Mouse (Mus musculus): ENCODE data around the gene Clca3a1. TPM values are rescaled to one million over a fixed set of nuclear protein-coding genes. Genes with fewer than 3 reads are reported as not detected.
"Not testable (repeated sequence)": the region's sequence is repeated elsewhere in the genome, so short reads cannot be mapped to it uniquely, and the experiment has no call there.

Gene Clca3a1
- 2.6 and 3.4 TPM in 2 replicates for polyA plus RNA-seq (2015; fragmentation: Nextera tagmentation; extraction: Ambion mirVana)

- Histone ChIP-seq H3K27ac (no peak within 1 kb of the TSS; the same call in 1 of the 2 replicates), H3K4me3 (replicated peaks) (no peak within 1 kb of the TSS)
These were observed at the start of gene Clca3a1 for GRCm38 (mm10) chr3:144760592-144761309. TSS of gene Clca3a1 (minus strand) at chr3:144760977.

GRCm38 (mm10) chr3:144808153-144808925 is 47.6 kb upstream of the Clca3a1 start:
- not testable (repeated sequence) for H3K9ac ChIP-seq; H3K27me3 ChIP-seq; H3K4me3 ChIP-seq (replicated peaks); H3K36me3 ChIP-seq; H3K9me3 ChIP-seq (replicated peaks); H3K4me2 ChIP-seq; ATAC-seq (ENCODE audit: low read depth); DNase-seq; H3K27ac ChIP-seq; H3K4me1 ChIP-seq (replicated peaks)
- WGBS (ENCODE audit: insufficient replicate concordance) = 55% methylated on average over 15 of the region's 17 CpGs

More at GRCm38 (mm10) chr3:144760592-144761309, at the start of gene Clca3a1:
- Histone ChIP-seq H3K4me2 (peak within 1 kb of the TSS; percentile 11; the same call in 1 of the 2 replicates), H3K27me3 (no peaks in the 10 kb centered on the region), H3K9me3 (replicated peaks) (no peaks in the 10 kb centered on the region), H3K36me3 (no peaks in the 10 kb centered on the region), H3K9ac (no peak within 1 kb of the TSS), H3K4me1 (replicated peaks) (peaks cover 7% of the 10 kb centered on the region; the same call in 1 of the 2 replicates)
- ATAC-seq (ENCODE audit: low read depth) = peak; percentile 85
- DNase-seq = no peak
- WGBS (ENCODE audit: insufficient replicate concordance) = 55% methylated on average over 10 of the region's 11 CpGs

- not testable (repeated sequence) for H3K9ac ChIP-seq; H3K4me1 ChIP-seq (replicated peaks); H3K9me3 ChIP-seq (replicated peaks); H3K4me3 ChIP-seq (replicated peaks); DNase-seq; H3K36me3 ChIP-seq; ATAC-seq (ENCODE audit: low read depth); H3K27me3 ChIP-seq; H3K4me2 ChIP-seq; H3K27ac ChIP-seq
- 55% methylated on average over 2 of the region's 2 CpGs for WGBS (ENCODE audit: insufficient replicate concordance)
These were observed 45.8 kb upstream of the Clca3a1 start for GRCm38 (mm10) chr3:144806626-144807025.

DNA sequence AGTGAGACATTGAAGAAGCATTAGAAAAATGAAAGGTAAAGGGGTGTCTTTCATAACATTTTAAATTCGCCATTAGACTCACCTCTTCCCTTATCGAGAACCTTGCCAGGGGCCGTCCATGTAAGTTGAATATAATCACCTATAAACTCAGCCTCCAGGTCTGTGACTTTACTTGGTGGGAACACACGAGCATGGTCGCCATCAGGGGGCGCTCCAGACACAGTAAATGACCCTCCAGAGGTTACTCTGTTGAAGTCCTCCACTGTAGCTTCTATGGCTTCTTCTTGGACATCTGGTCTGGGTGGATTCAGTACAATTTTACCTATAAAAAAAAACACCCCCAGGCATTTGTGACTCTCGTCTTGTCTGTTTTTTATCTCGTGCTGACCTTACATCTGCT is 41.1 kb upstream of the Clca3a1 start:
- no peak overlapping the region for H3K9ac ChIP-seq
- H3K4me2 ChIP-seq = no peak overlapping the region
- WGBS (ENCODE audit: insufficient replicate concordance) = 21% methylated on average over 8 of the region's 8 CpGs
- no peaks in the 10 kb centered on the region for H3K36me3 ChIP-seq
- H3K27me3 ChIP-seq = no peaks in the 10 kb centered on the region
- no peaks in the 10 kb centered on the region for H3K4me1 ChIP-seq (replicated peaks)
- H3K27ac ChIP-seq = no peak overlapping the region
- ATAC-seq (ENCODE audit: low read depth) = no peak
- H3K4me3 ChIP-seq (replicated peaks) = no peak overlapping the region
- DNase-seq = no peak
- no peaks in the 10 kb centered on the region for H3K9me3 ChIP-seq (replicated peaks)

DNA sequence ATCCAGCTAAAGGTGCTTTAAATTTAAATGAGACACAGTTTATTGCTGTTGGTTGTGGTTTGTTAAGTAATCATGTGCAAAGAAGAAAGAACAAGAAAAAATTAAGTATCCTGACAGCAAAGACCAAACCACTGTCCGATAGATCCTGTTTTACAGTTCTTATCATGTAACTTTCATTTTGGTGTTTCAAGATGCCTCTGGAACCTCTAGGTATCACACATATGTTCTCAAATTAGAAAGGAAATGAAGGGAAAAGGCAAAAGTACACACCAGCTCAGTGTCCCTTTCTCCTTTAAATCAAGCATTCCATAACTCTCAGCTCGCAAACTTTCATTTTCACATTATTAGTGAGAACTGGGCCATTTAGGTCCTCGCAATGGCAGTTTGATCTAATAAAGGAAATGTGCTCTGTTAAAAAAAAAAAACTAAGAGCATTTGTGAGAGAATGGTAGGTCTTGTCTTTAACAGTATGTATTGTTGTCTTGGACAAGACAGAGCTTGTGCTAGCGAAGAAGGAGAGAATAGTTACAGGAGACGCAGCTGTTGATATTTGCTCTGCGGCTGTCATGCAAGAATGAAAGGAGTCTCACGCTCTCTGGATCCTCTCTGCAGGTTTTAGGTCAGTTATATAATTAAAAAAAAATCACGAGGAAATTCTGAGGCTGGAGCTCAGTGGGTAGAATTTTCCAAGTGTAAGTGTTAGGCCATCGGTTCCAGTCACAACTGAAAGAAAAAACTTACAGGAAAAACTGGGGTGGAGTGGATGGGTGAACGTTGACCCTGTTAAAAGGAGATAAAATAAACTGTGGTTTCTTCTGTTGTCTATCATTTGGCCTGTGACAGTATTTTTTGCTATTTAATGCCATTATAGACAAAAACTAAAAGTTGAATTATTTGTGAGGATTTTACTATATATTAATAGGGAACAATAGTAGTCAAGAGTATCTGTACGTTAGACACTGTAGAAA is 24.7 kb upstream of the Clca3a1 start:
- DNase-seq = no peak
- no peak overlapping the region for H3K9ac ChIP-seq
- H3K4me2 ChIP-seq = peak overlapping the region; percentile 33
- no peaks in the 10 kb centered on the region for H3K9me3 ChIP-seq (replicated peaks)
- no peaks in the 10 kb centered on the region for H3K27me3 ChIP-seq
- H3K4me3 ChIP-seq (replicated peaks) = no peak overlapping the region
- ATAC-seq (ENCODE audit: low read depth) = peak; percentile 60; the same call in 1 of the 2 replicates
- no peaks in the 10 kb centered on the region for H3K4me1 ChIP-seq (replicated peaks)
- H3K27ac ChIP-seq = no peak overlapping the region
- WGBS (ENCODE audit: insufficient replicate concordance) = 55% methylated on average over 11 of the region's 11 CpGs
- H3K36me3 ChIP-seq = no peaks in the 10 kb centered on the region

DNA sequence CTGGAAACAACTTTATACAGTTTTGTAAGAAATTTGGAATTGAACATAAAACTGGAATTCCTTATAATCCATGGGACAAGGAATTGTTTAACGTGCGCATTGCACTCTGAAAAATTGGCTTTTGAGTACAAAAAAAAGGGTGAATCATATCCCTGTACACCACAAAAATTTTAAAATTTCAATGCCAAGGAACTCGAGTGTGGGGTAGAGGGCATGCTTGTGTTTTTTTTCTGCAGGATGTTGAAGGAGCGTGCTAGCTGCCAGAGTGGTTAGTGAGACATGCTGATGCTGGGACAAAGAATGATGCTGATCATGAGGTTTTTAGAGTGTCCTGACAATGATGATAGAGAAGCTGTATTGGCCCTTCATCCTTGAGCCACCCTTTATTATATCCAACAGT is 4.4 kb upstream of the Clca3a1 start:
- H3K9ac ChIP-seq = no peak overlapping the region
- no peak overlapping the region for H3K27ac ChIP-seq
- H3K27me3 ChIP-seq = no peaks in the 10 kb centered on the region
- no peaks in the 10 kb centered on the region for H3K9me3 ChIP-seq (replicated peaks)
- DNase-seq = no peak
- WGBS (ENCODE audit: insufficient replicate concordance) = 70% methylated on average over 4 of the region's 4 CpGs
- no peak overlapping the region for H3K4me3 ChIP-seq (replicated peaks)
- H3K36me3 ChIP-seq = no peaks in the 10 kb centered on the region
- H3K4me1 ChIP-seq (replicated peaks) = peaks cover 7% of the 10 kb centered on the region; the same call in 1 of the 2 replicates
- no peak for ATAC-seq (ENCODE audit: low read depth)
- no peak overlapping the region for H3K4me2 ChIP-seq

- no peaks in the 10 kb centered on the region for H3K36me3 ChIP-seq
- H3K4me2 ChIP-seq = peak overlapping the region; percentile 11; the same call in 1 of the 2 replicates
- H3K9ac ChIP-seq = no peak overlapping the region
- ATAC-seq (ENCODE audit: low read depth) (no peak), DNase-seq (no peak)
- H3K4me3 ChIP-seq (replicated peaks) = no peak overlapping the region
- no peaks in the 10 kb centered on the region for H3K27me3 ChIP-seq
- H3K9me3 ChIP-seq (replicated peaks) = no peaks in the 10 kb centered on the region
- H3K27ac ChIP-seq = no peak overlapping the region
- WGBS (ENCODE audit: insufficient replicate concordance) = 46% methylated on average over 6 of the region's 6 CpGs
- peaks cover 7% of the 10 kb centered on the region; the same call in 1 of the 2 replicates for H3K4me1 ChIP-seq (replicated peaks)
These were observed 677 bp upstream of the Clca3a1 start for GRCm38 (mm10) chr3:144761454-144761853.

GRCm38 (mm10) chr3:144759719-144760118 is 1.1 kb downstream of the Clca3a1 start:
- Histone ChIP-seq H3K36me3 (no peaks in the 10 kb centered on the region), H3K4me2 (no peak overlapping the region), H3K4me3 (replicated peaks) (no peak overlapping the region), H3K9ac (no peak overlapping the region), H3K27me3 (no peaks in the 10 kb centered on the region), H3K27ac (no peak overlapping the region), H3K4me1 (replicated peaks) (peaks cover 7% of the 10 kb centered on the region; the same call in 1 of the 2 replicates), H3K9me3 (replicated peaks) (no peaks in the 10 kb centered on the region)
- no peak for ATAC-seq (ENCODE audit: low read depth)
- WGBS (ENCODE audit: insufficient replicate concordance) = 62% methylated on average over 3 of the region's 3 CpGs
- no peak for DNase-seq

DNA sequence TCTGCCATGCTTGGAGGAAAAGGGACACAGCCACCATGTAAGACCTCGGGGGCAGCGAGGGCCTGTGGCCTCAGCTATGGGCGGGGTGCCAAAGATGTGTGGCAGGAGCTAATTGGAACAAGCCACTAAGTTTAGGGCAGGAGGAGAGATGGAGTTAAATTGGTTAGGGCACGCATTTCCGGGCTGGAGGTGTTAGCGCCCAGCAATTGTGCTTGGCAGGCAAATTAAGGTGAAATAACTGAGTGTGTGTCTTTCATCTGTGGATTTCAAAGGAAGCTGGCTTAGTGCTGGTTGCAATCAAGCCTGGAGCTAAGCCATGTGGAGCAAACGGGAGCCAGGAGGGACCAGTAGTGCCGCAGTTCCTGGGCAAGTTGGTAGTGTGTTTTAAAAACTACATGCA is 4.7 kb downstream of the Clca3a1 start:
- not testable (repeated sequence) for H3K36me3 ChIP-seq; ATAC-seq (ENCODE audit: low read depth); H3K27ac ChIP-seq; H3K4me1 ChIP-seq (replicated peaks); H3K4me3 ChIP-seq (replicated peaks); DNase-seq; H3K27me3 ChIP-seq; H3K9ac ChIP-seq; H3K9me3 ChIP-seq (replicated peaks); H3K4me2 ChIP-seq
- 69% methylated on average over 8 of the region's 8 CpGs for WGBS (ENCODE audit: insufficient replicate concordance)

- Histone ChIP-seq H3K36me3 (no peaks in the 10 kb centered on the region), H3K27me3 (no peaks in the 10 kb centered on the region), H3K4me1 (replicated peaks) (no peaks in the 10 kb centered on the region), H3K9ac (no peak overlapping the region), H3K4me3 (replicated peaks) (no peak overlapping the region), H3K27ac (no peak overlapping the region), H3K4me2 (no peak overlapping the region), H3K9me3 (replicated peaks) (no peaks in the 10 kb centered on the region)
- 2% methylated on average over 2 of the region's 2 CpGs for WGBS (ENCODE audit: insufficient replicate concordance)
- ATAC-seq (ENCODE audit: low read depth) (0 out of 2 replicates have a peak, but pooled peaks have one; percentile 41), DNase-seq (no peak)
These were observed 7.7 kb downstream of the Clca3a1 start for GRCm38 (mm10) chr3:144753120-144753519.
